Mouse (Mus musculus) midbrain, embryonic 15.5 days (tissue): ENCODE results near the gene U2af1. TPM values are rescaled to one million over a fixed set of nuclear protein-coding genes. Genes with fewer than 3 reads are reported as not detected.

Experiments used
- ATAC-seq: fragments of 200-750 bp; cut with Nextera tagmentation; replicated peaks from 2 replicates; pipeline ENCODE4 v1.8.0; 2017; ENCODE audit warnings: moderate TSS enrichment
- H3K27ac ChIP-seq: fragments of 300-500 bp; sonication (generic); 2 replicates; pipeline ENCODE4 v1.5.1; 2015; ENCODE audit warnings: mild to moderate bottlenecking, inconsistent platforms
- H3K27me3 ChIP-seq: fragments of 300-500 bp; sonication (generic); replicated peaks from 2 replicates; pipeline ENCODE4 v1.6.1; 2015; ENCODE audit warnings: inconsistent platforms
- H3K36me3 ChIP-seq: fragments of 300-500 bp; sonication (generic); replicated peaks from 2 replicates; pipeline ENCODE4 v1.6.1; 2015; ENCODE audit warnings: inconsistent platforms
- H3K4me1 ChIP-seq: fragments of 300-500 bp; sonication (generic); 2 replicates; pipeline ENCODE4 v1.6.1; 2015; ENCODE audit warnings: inconsistent platforms
- H3K4me2 ChIP-seq: fragments of 300-500 bp; sonication (generic); 2 replicates; pipeline ENCODE4 v1.6.1; 2015; ENCODE audit warnings: inconsistent platforms, mild to moderate bottlenecking, moderate library complexity
- H3K4me3 ChIP-seq: fragments of 300-500 bp; sonication (generic); 2 replicates; pipeline ENCODE4 v1.5.1; 2015; ENCODE audit warnings: mild to moderate bottlenecking, inconsistent platforms
- H3K9ac ChIP-seq: fragments of 300-500 bp; sonication (generic); 2 replicates; pipeline ENCODE4 v1.6.1; 2015; ENCODE audit warnings: mild to moderate bottlenecking, inconsistent platforms
- H3K9me3 ChIP-seq: fragments of 300-500 bp; sonication (generic); 2 replicates; pipeline ENCODE4 v1.6.1; 2016; ENCODE audit warnings: inconsistent platforms
- WGBS: fragments of 180-500 bp; shearing (Covaris S2); methylation state at CpG from one replicate; pipeline ENCODE4 v1.1.7; 2015; ENCODE audit warnings: mixed read lengths; 5-methylcytosine and 5-hydroxymethylcytosine counted together
- polyA plus RNA-seq: library from polyadenylated mRNA; unstranded; fragments of >200 nt; fragmentation: Nextera tagmentation; extraction: Ambion mirVana; gene quantifications from 2 replicates; pipeline ENCODE4 v1.2.1, GENCODE M21; 2015

The U2af1 gene
- polyA plus RNA-seq, 1 experiment from 2014 or later = 217 TPM

DNA sequence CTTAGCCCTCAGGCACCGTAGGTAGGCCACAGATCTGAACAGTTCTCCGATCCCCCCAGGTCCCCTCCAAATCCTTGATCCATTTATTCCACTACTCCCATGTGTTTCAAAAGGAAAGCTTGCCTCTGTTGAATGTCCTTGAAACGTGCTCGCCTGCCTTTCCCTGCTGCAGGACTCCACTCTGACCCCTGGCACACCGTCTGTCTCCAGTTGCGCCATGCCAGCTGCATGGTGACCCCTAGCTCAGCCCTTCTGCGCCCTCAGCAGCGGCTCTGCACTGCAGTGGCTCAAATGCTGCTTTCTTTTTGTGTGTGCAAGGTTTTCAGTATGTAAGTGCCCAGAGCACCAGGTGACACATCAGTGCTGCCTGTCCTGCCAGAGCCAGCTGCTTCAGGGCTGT lies 60.1 kb downstream of the U2af1 start:
- H3K36me3 ChIP-seq = peaks cover 5% of the 10 kb centered on the region; the same call in 1 of the 2 replicates
- no peaks in the 10 kb centered on the region for H3K27me3 ChIP-seq

DNA sequence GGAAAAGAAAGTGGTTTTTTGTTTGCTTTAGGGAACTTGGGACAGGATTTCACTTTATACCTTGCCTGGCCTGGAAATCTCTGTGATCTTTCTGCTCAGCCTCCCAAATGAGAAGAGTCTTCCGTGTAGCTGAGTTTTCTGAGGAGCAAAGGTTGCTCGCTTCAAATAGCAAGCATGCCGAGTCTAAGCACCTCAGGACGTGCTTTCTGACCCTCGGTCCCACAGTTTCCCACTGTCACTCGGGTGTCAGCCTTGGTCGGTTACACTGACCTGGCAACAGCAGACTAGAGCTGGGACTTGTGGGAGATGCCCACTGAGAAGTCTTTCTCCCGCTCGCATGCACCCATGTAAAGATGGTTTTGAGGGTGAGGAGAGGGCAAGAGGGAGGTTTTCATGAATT lies 60.7 kb downstream of the U2af1 start:
- WGBS = 92% methylated on average over 9 of the region's 9 CpGs
- no peaks in the 10 kb centered on the region; the same call in 1 of the 2 replicates for H3K36me3 ChIP-seq
- H3K27ac ChIP-seq = no peak overlapping the region

More for the DNA sequence above, 60.1 kb downstream of the U2af1 start:
- WGBS = 86% methylated on average over 8 of the region's 8 CpGs
- H3K4me3 ChIP-seq = no peak overlapping the region
- H3K9ac ChIP-seq = no peak overlapping the region
- no peak overlapping the region for H3K27ac ChIP-seq
- no peak overlapping the region for H3K4me2 ChIP-seq
- H3K9me3 ChIP-seq = no peaks in the 10 kb centered on the region
- ATAC-seq = no peak
- peaks cover 6% of the 10 kb centered on the region; the same call in 1 of the 2 replicates for H3K4me1 ChIP-seq

More for the DNA sequence above, 60.7 kb downstream of the U2af1 start:
- Histone ChIP-seq H3K27me3 (no peaks in the 10 kb centered on the region), H3K9ac (no peak overlapping the region), H3K4me3 (no peak overlapping the region), H3K9me3 (no peaks in the 10 kb centered on the region), H3K4me1 (peaks cover 6% of the 10 kb centered on the region; the same call in 1 of the 2 replicates), H3K4me2 (no peak overlapping the region)
- ATAC-seq = no peak

Other genes starting within 250 kb of the U2af1 start
- 42.2 and 45.3 TPM in 2 replicates for gene Wdr4, start 138.9 kb downstream of the U2af1 start, polyA plus RNA-seq
- gene Ndufv3, start 138.8 kb downstream of the U2af1 start, polyA plus RNA-seq = 426 and 433 TPM in 2 replicates
- gene Pknox1, start 94.2 kb downstream of the U2af1 start, polyA plus RNA-seq = 21.0 and 21.6 TPM in 2 replicates
- 5.2 and 5.9 TPM in 2 replicates for gene Cbs, start 21.7 kb downstream of the U2af1 start, polyA plus RNA-seq
- gene Cryaa, start 18.9 kb upstream of the U2af1 start, polyA plus RNA-seq = 0.33 and 0.39 TPM in 2 replicates
- 22.9 and 25.5 TPM in 2 replicates for gene Sik1, start 196.9 kb upstream of the U2af1 start, polyA plus RNA-seq